Mouse (Mus musculus): ENCODE results near the gene Smad3. TPM values are rescaled to one million over a fixed set of nuclear protein-coding genes. Genes with fewer than 3 reads are reported as not detected.

Smad3 gene
- polyA plus RNA-seq, 1 experiment: 25.5 TPM

- no peaks in the 10 kb centered on the region for H3K79me2 ChIP-seq (ENCODE audit: control insufficient read depth, insufficient read depth)
- no peak overlapping the region for H3ac ChIP-seq (ENCODE audit: control insufficient read depth, insufficient read length)
- TF ChIP-seq E2F4 (IDR thresholded peaks at IDR 0.05; ENCODE audit: insufficient read depth): no peak
- no peak for TF ChIP-seq TCF3 (IDR thresholded peaks at IDR 0.05; ENCODE audit: insufficient read length, low read depth)
- no peak for TF ChIP-seq USF1 (IDR thresholded peaks at IDR 0.05; ENCODE audit: low read depth)
- no peak for TF ChIP-seq REST (IDR thresholded peaks at IDR 0.05; ENCODE audit: insufficient read depth, insufficient read length)
- no peak for TF ChIP-seq CEBPB (IDR thresholded peaks at IDR 0.05; ENCODE audit: insufficient read depth, poor library complexity, severe bottlenecking)
- TF ChIP-seq TCF12 (IDR thresholded peaks at IDR 0.05; ENCODE audit: insufficient read depth, poor library complexity, severe bottlenecking): no peak
- no peak for TF ChIP-seq SRF (IDR thresholded peaks at IDR 0.05; ENCODE audit: control insufficient read depth, insufficient read length, low read depth)
- TF ChIP-seq MYOD1 (IDR thresholded peaks at IDR 0.05; ENCODE audit: control insufficient read depth in 1 of 3, insufficient read length in 2 of 3, low read depth in 2 of 3): no peak
- no peak for TF ChIP-seq POLR2AphosphoS2 (IDR thresholded peaks at IDR 0.05; ENCODE audit: insufficient read length, low read depth)
- TF ChIP-seq MYOG (IDR thresholded peaks at IDR 0.05; ENCODE audit: control insufficient read depth in 1 of 3, insufficient read depth in 1 of 3, insufficient read length in 2 of 3, low read depth in 2 of 3): no peak
- no peak for TF ChIP-seq MAX (IDR thresholded peaks at IDR 0.05; ENCODE audit: low read depth)
- no peak for TF ChIP-seq POLR2A (IDR thresholded peaks at IDR 0.05; ENCODE audit: insufficient read length, low read depth)
- peaks cover 23% of the 10 kb centered on the region for H3K36me3 ChIP-seq (ENCODE audit: control insufficient read depth, insufficient read depth)
- no peaks in the 10 kb centered on the region for H3K27me3 ChIP-seq (ENCODE audit: control insufficient read depth, insufficient read depth, insufficient read length)
- H3K4me2 ChIP-seq (ENCODE audit: low read depth): no peak overlapping the region
- H3K4me3 ChIP-seq: no peak overlapping the region
These were observed 133.8 kb downstream of the Smad3 start for GRCm38 (mm10) chr9:63623895-63624569.

DNA sequence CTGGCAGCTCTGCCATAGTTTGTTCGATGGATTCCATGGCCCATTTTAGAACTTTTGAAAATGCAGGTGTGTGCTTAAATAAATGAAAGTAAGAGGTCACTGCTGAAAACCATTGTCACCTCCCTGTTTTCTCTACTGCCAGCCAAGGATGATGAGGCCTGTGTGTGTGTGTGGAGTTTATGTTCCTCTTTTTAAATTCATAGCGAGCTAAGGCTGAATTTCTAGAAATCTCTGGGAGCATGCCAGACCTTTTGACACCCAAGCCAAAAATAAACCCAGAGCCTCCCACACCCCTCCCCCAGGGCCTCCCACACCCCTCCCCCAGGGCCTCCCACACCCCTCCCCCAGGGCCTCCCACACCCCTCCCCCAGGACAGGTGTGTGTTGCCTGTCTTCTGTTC is 139.8 kb downstream of the Smad3 start:
- no peaks in the 10 kb centered on the region for H3K27me3 ChIP-seq (ENCODE audit: control insufficient read depth, insufficient read depth, insufficient read length)
- H3K4me3 ChIP-seq: no peak overlapping the region
- no peak for TF ChIP-seq POLR2AphosphoS2 (IDR thresholded peaks at IDR 0.05; ENCODE audit: insufficient read length, low read depth)
- no peak for TF ChIP-seq USF1 (IDR thresholded peaks at IDR 0.05; ENCODE audit: low read depth)
- no peak for TF ChIP-seq SRF (IDR thresholded peaks at IDR 0.05; ENCODE audit: control insufficient read depth, insufficient read length, low read depth)
- TF ChIP-seq MYOD1 (IDR thresholded peaks at IDR 0.05; ENCODE audit: control insufficient read depth in 1 of 3, insufficient read length in 2 of 3, low read depth in 2 of 3): no peak
- no peak for TF ChIP-seq MYOG (IDR thresholded peaks at IDR 0.05; ENCODE audit: control insufficient read depth in 1 of 3, insufficient read depth in 1 of 3, insufficient read length in 2 of 3, low read depth in 2 of 3)
- no peak for TF ChIP-seq E2F4 (IDR thresholded peaks at IDR 0.05; ENCODE audit: insufficient read depth)
- TF ChIP-seq REST (IDR thresholded peaks at IDR 0.05; ENCODE audit: insufficient read depth, insufficient read length): no peak
- TF ChIP-seq TCF3 (IDR thresholded peaks at IDR 0.05; ENCODE audit: insufficient read length, low read depth): no peak
- H3K79me2 ChIP-seq (ENCODE audit: control insufficient read depth, insufficient read depth): peaks cover 14% of the 10 kb centered on the region
- peaks cover 21% of the 10 kb centered on the region for H3K36me3 ChIP-seq (ENCODE audit: control insufficient read depth, insufficient read depth)
- no peak overlapping the region for H3K4me2 ChIP-seq (ENCODE audit: low read depth)
- no peak overlapping the region for H3ac ChIP-seq (ENCODE audit: control insufficient read depth, insufficient read length)

DNA sequence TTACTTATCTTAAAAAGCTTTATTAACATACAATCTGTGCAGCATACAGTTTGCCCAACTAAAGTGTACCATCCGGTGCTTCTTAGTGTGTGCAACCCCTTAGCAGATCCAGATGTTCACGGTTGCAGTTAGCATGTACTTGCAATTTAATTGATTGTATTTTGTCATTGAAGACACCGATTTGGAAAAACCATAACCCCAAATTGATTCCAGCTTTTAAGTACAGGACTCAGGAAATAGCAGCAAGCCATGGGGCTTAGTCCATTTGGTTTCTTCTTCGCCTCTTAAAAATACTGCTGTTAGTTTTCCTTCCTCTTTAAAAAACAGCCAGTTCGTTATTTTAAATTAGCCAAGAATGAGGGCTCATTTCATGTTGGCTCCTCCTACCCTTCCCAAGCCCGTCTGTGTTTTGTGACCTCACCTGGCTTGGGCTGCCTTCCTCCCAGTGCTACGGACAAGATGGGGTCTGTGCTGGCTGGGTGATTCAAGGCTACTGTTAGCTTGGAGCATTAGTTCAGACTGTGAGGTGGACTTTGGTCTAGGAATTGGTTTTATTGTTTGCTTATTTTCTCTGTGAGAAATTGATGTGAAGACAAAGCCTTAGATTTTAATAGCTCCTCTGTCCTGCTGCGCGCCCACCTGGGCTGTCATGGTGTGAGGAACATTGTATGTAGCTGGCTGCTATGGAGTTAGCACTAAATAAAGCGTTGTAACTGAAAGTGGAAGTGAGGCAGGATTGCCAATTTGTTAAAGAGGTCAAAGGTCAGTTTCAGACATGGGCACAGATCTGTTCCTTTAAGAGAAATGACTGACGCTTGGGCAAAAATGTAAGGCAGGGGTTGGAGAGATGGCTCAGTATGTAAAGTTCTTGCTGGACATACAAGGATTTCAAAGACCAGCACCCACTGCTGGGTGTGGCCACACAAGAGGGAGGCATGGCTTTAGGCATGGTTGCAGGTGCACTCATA is 143.5 kb downstream of the Smad3 start:
- peaks cover 21% of the 10 kb centered on the region for H3K79me2 ChIP-seq (ENCODE audit: control insufficient read depth, insufficient read depth)
- no peak overlapping the region for H3ac ChIP-seq (ENCODE audit: control insufficient read depth, insufficient read length)
- no peak overlapping the region for H3K4me2 ChIP-seq (ENCODE audit: low read depth)
- no peak overlapping the region for H3K4me3 ChIP-seq
- H3K36me3 ChIP-seq (ENCODE audit: control insufficient read depth, insufficient read depth): peaks cover 12% of the 10 kb centered on the region
- no peak for TF ChIP-seq E2F4 (IDR thresholded peaks at IDR 0.05; ENCODE audit: insufficient read depth)
- TF ChIP-seq MYOD1 (IDR thresholded peaks at IDR 0.05; ENCODE audit: control insufficient read depth in 1 of 3, insufficient read length in 2 of 3, low read depth in 2 of 3): no peak
- no peak for TF ChIP-seq MAX (IDR thresholded peaks at IDR 0.05; ENCODE audit: low read depth)
- TF ChIP-seq TCF3 (IDR thresholded peaks at IDR 0.05; ENCODE audit: insufficient read length, low read depth): no peak
- TF ChIP-seq TCF12 (IDR thresholded peaks at IDR 0.05; ENCODE audit: insufficient read depth, poor library complexity, severe bottlenecking): no peak
- no peak for TF ChIP-seq CEBPB (IDR thresholded peaks at IDR 0.05; ENCODE audit: insufficient read depth, poor library complexity, severe bottlenecking)
- no peak for TF ChIP-seq REST (IDR thresholded peaks at IDR 0.05; ENCODE audit: insufficient read depth, insufficient read length)
- TF ChIP-seq USF1 (IDR thresholded peaks at IDR 0.05; ENCODE audit: low read depth): no peak
- H3K27me3 ChIP-seq (ENCODE audit: control insufficient read depth, insufficient read depth, insufficient read length): no peaks in the 10 kb centered on the region

- Histone ChIP-seq H3K36me3 (ENCODE audit: control insufficient read depth, insufficient read depth) (peaks cover 7% of the 10 kb centered on the region), H3ac (ENCODE audit: control insufficient read depth, insufficient read length) (no peak overlapping the region), H3K4me3 (no peak overlapping the region), H3K79me2 (ENCODE audit: control insufficient read depth, insufficient read depth) (peaks cover 26% of the 10 kb centered on the region), H3K4me2 (ENCODE audit: low read depth) (no peak overlapping the region), H3K27me3 (ENCODE audit: control insufficient read depth, insufficient read depth, insufficient read length) (no peaks in the 10 kb centered on the region)
- no peak for TF ChIP-seq POLR2AphosphoS2 (IDR thresholded peaks at IDR 0.05; ENCODE audit: insufficient read length, low read depth)
These were observed 144.2 kb downstream of the Smad3 start for GRCm38 (mm10) chr9:63613569-63613968.
